Comparison of ENCODE assay signal across 8 mouse cellular contexts in the genomic region with DNA sequence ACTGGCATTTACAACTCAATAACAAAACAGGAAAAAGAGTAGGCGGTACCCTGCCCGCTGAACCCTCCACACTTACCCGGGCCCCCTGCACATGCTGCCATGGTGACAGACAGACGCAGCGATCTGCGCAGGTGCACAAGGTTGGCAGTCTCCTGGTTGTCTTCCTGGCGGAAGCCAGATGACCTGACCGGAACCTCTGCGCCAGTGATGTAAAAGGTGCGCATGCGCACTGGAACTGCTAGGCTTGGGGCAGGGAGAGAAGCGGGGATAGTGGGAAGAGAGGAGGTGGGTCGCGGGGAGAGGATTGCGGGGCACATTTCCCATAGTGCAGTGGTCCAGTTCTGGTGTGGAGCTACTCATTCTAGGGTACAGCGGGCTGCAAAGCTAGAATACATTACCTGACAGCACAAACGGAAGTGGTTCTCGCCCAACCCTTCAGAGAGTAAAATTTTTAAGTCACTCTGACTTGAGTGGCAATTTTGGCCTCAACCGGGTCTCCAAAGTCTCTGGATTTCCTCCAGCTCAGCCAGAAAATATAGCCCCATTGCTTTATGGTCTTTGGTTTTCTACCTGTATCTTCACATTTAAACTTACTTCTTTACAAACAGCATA. TPM values are rescaled to one million over a fixed set of nuclear protein-coding genes. Genes with fewer than 3 reads are reported as not detected.
A peak's percentile ranks its signal among the peaks of the same experiment; 100 is the strongest.
DNase-seq lines count a peak whose midpoint lies in the region; ATAC-seq lines count a peak whose summit lies in the region.

A gene (minus strand): TSS at position 164 of the 612 bp plus-strand sequence.

- 7% methylated on average over 19 of the region's 19 CpGs for WGBS in intestine, embryonic 14.5 days

- H3K27ac ChIP-seq in intestine, embryonic 14.5 days (ENCODE audit: low read depth): peak within 1 kb of the TSS; percentile 69; the same call in 1 of the 2 replicates

- ATAC-seq in intestine, embryonic 14.5 days (replicated peaks; ENCODE audit: low FRiP score, low TSS enrichment, low read depth): peak; percentile 98
- peak; percentile 100 for ATAC-seq in megakaryocyte progenitor cell, adult 5-6 weeks (replicated peaks; ENCODE audit: poor library complexity)

- intact Hi-C loops in gastrocnemius, postnatal 36 days (cut with DNase I): loop anchor here (10.0 kb wide), 1 partner anchor 129 kb away; a partner anchor contains a TSS
- intact Hi-C loops in left cerebral cortex, postnatal 10 days (cut with DNase I): loop anchor here (5.0 kb wide), 1 partner anchor 127 kb away; a partner anchor contains a TSS

- H3K4me1 ChIP-seq in intestine, embryonic 14.5 days (replicated peaks; ENCODE audit: control insufficient read depth, insufficient read depth, low read length): no peaks in the 10 kb centered on the region

- H3K9ac ChIP-seq in intestine, embryonic 14.5 days (ENCODE audit: low read length): peak within 1 kb of the TSS; percentile 38

- peak; percentile 94 for DNase-seq in adrenal gland, postnatal 10 days
- peak; percentile 91 for DNase-seq in embryo, embryonic 9.5 days (ENCODE audit: extremely low spot score)
- DNase-seq in gastrocnemius, postnatal 36 days: peak; percentile 79 to 86
- peak; percentile 89 for DNase-seq in intestine, embryonic 14.5 days (ENCODE audit: low spot score)
- peak; percentile 90 to 94 for DNase-seq in left cerebral cortex, postnatal 10 days (ENCODE audit: extremely low spot score in 1 of 2, low spot score in 2 of 2)
- peak; percentile 95 for DNase-seq in right cerebral cortex, postnatal 10 days (ENCODE audit: low spot score in 2 of 2)
- peak; percentile 90 for DNase-seq in urinary bladder, postnatal 14 days (ENCODE audit: low spot score)

- H3K9me3 ChIP-seq in intestine, embryonic 14.5 days (ENCODE audit: control insufficient read depth, low read length): no peaks in the 10 kb centered on the region

- H3K4me3 ChIP-seq in intestine, embryonic 14.5 days (ENCODE audit: low read depth, low read length): peak within 1 kb of the TSS; percentile 45

- H3K27me3 ChIP-seq in intestine, embryonic 14.5 days (replicated peaks; ENCODE audit: control insufficient read depth, insufficient read depth, low read length): no peaks in the 10 kb centered on the region

- peaks cover 9% of the 10 kb centered on the region for H3K36me3 ChIP-seq in intestine, embryonic 14.5 days (ENCODE audit: control insufficient read depth, insufficient read depth, low read length)

- peak within 1 kb of the TSS; percentile 79 for H3K4me2 ChIP-seq in intestine, embryonic 14.5 days (ENCODE audit: low read length)

RNA-seq across cellular contexts. Expression of the gene that starts here (rescaled TPM):
- 1 to 10 TPM; 4.8 to 6.2 TPM for total RNA-seq in adrenal gland, postnatal 10 days (2021)
- total RNA-seq in gastrocnemius, postnatal 36 days (2021): 1 to 10 TPM; 1.9 to 2.6 TPM
- polyA plus RNA-seq in intestine, embryonic 14.5 days (2014; fragmentation: Nextera tagmentation; extraction: Ambion mirVana): 0.15 and 0.41 TPM in 2 replicates
- 1 to 10 TPM; 8.7 to 8.9 TPM for total RNA-seq in left cerebral cortex, postnatal 10 days (2021)
- total RNA-seq in megakaryocyte progenitor cell, adult 5-6 weeks (2015): 7.2 and 9.1 TPM in 2 replicates
- 5.6 and 7.1 TPM in 2 replicates for total RNA-seq in megakaryocyte progenitor cell, adult 5-6 weeks (2017)

Comparison
In these comparisons a context has a peak if more than half of its experiments do, and no peak if none do; other contexts are left out.
1. Peak in every context shown above with its lines: DNase-seq, ATAC-seq, H3K4me3 ChIP-seq and H3K27ac ChIP-seq.
2. Peak in DNase-seq, ATAC-seq, H3K4me3 ChIP-seq, H3K27ac ChIP-seq, H3K9ac ChIP-seq and H3K4me2 ChIP-seq in intestine, embryonic 14.5 days; RNA of the gene not detected or under 1 TPM.